Mouse (Mus musculus) midbrain, embryonic 16.5 days (tissue): ENCODE measurements around the gene Plcb1. TPM values are rescaled to one million over a fixed set of nuclear protein-coding genes. Genes with fewer than 3 reads are reported as not detected.
A peak's percentile ranks its signal among the peaks of the same experiment; 100 is the strongest.

Experiments used
- ATAC-seq: fragments of 200-750 bp; cut with Nextera tagmentation; 2 replicates; pipeline ENCODE4 v1.8.0; 2017; ENCODE audit warnings: moderate TSS enrichment
- H3K27ac ChIP-seq: fragments of 300-500 bp; sonication (generic); 2 replicates; pipeline ENCODE4 v1.5.1; 2014; ENCODE audit warnings: mild to moderate bottlenecking, low read length, mixed read lengths
- H3K27me3 ChIP-seq: fragments of 300-500 bp; sonication (generic); 2 replicates; pipeline ENCODE4 v1.6.1; 2014; ENCODE audit warnings: low read depth, low read length, mixed read lengths; ENCODE audit not compliant: control insufficient read depth, insufficient read depth
- H3K36me3 ChIP-seq: fragments of 300-500 bp; sonication (generic); 2 replicates; pipeline ENCODE4 v1.6.1; 2014; ENCODE audit warnings: mild to moderate bottlenecking, low read length, moderate library complexity, mixed read lengths; ENCODE audit not compliant: control insufficient read depth, insufficient read depth
- H3K4me1 ChIP-seq: fragments of 300-500 bp; sonication (generic); 2 replicates; pipeline ENCODE4 v1.6.1; 2014; ENCODE audit warnings: mild to moderate bottlenecking, low read length, mixed read lengths; ENCODE audit not compliant: control insufficient read depth, insufficient read depth
- H3K4me2 ChIP-seq: fragments of 300-500 bp; sonication (generic); 2 replicates; pipeline ENCODE4 v1.6.1; 2014; ENCODE audit warnings: mild to moderate bottlenecking, low read length, mixed read lengths
- H3K4me3 ChIP-seq: fragments of 300-500 bp; sonication (generic); 2 replicates; pipeline ENCODE4 v1.5.1; 2014; ENCODE audit warnings: low read depth, mild to moderate bottlenecking, low read length, moderate library complexity, mixed read lengths
- H3K9ac ChIP-seq: fragments of 300-500 bp; sonication (generic); 2 replicates; pipeline ENCODE4 v1.6.1; 2014; ENCODE audit warnings: low read depth, low read length, mixed read lengths
- H3K9me3 ChIP-seq: fragments of 300-500 bp; sonication (generic); replicated peaks from 2 replicates; pipeline ENCODE4 v1.6.1; 2014; ENCODE audit warnings: mild to moderate bottlenecking, low read length, mixed read lengths; ENCODE audit not compliant: control insufficient read depth, poor library complexity, severe bottlenecking
- WGBS: fragments of 180-500 bp; shearing (Covaris S2); extraction: QIAGEN DNeasy Blood & Tissue Kit; methylation state at CpG from one replicate; pipeline ENCODE4 v1.1.7; 2014; 5-methylcytosine and 5-hydroxymethylcytosine counted together
- polyA plus RNA-seq: library from polyadenylated mRNA; unstranded; fragments of >200 nt; fragmentation: Nextera tagmentation; extraction: Ambion mirVana; gene quantifications from 2 replicates; pipeline ENCODE4 v1.2.1, GENCODE M21; 2015

Plcb1 gene
- polyA plus RNA-seq, 1 experiment from 2014 or later, result 35.9 TPM

GRCm38 (mm10) chr2:135230262-135230661, 444.4 kb downstream of the Plcb1 start:
- no peaks in the 10 kb centered on the region for H3K9me3 ChIP-seq
- H3K27me3 ChIP-seq, result no peaks in the 10 kb centered on the region
- H3K27ac ChIP-seq, result no peak overlapping the region
- WGBS, result 90% methylated on average over 3 of the region's 3 CpGs
- no peak for ATAC-seq
- no peaks in the 10 kb centered on the region for H3K4me1 ChIP-seq
- H3K36me3 ChIP-seq, result no peaks in the 10 kb centered on the region
- no peak overlapping the region for H3K9ac ChIP-seq
- no peak overlapping the region for H3K4me2 ChIP-seq
- no peak overlapping the region for H3K4me3 ChIP-seq

GRCm38 (mm10) chr2:135242662-135243316, 456.9 kb downstream of the Plcb1 start:
- no peak overlapping the region for H3K9ac ChIP-seq
- no peak overlapping the region for H3K27ac ChIP-seq
- H3K36me3 ChIP-seq, result no peaks in the 10 kb centered on the region
- 80% methylated on average over 1 of the region's 1 CpGs for WGBS
- no peak overlapping the region for H3K4me2 ChIP-seq
- no peak overlapping the region for H3K4me3 ChIP-seq
- no peaks in the 10 kb centered on the region for H3K27me3 ChIP-seq
- H3K9me3 ChIP-seq, result no peaks in the 10 kb centered on the region
- H3K4me1 ChIP-seq, result no peaks in the 10 kb centered on the region
- no peak for ATAC-seq

- Histone ChIP-seq H3K27me3 (no peaks in the 10 kb centered on the region), H3K4me2 (no peak overlapping the region), H3K4me3 (no peak overlapping the region), H3K9me3 (no peaks in the 10 kb centered on the region), H3K9ac (no peak overlapping the region), H3K36me3 (no peaks in the 10 kb centered on the region), H3K27ac (no peak overlapping the region), H3K4me1 (no peaks in the 10 kb centered on the region)
- 71% methylated on average over 4 of the region's 4 CpGs for WGBS
- ATAC-seq, result no peak
Measured at GRCm38 (mm10) chr2:135243764-135244163, 457.9 kb downstream of the Plcb1 start.

- ATAC-seq, result no peak
- Histone ChIP-seq H3K27me3 (no peaks in the 10 kb centered on the region), H3K9me3 (no peaks in the 10 kb centered on the region), H3K36me3 (no peaks in the 10 kb centered on the region), H3K27ac (no peak overlapping the region), H3K4me1 (no peaks in the 10 kb centered on the region), H3K4me2 (no peak overlapping the region), H3K4me3 (no peak overlapping the region), H3K9ac (no peak overlapping the region)
- 80% methylated on average over 2 of the region's 2 CpGs for whole genome bisulfite sequencing
Measured at GRCm38 (mm10) chr2:135249925-135250324, 464.1 kb downstream of the Plcb1 start.

GRCm38 (mm10) chr2:135251821-135252315, 466.0 kb downstream of the Plcb1 start:
- ATAC-seq, result no peak
- Histone ChIP-seq H3K9me3 (no peaks in the 10 kb centered on the region), H3K36me3 (no peaks in the 10 kb centered on the region), H3K27ac (no peak overlapping the region), H3K27me3 (no peaks in the 10 kb centered on the region), H3K4me2 (no peak overlapping the region), H3K4me3 (no peak overlapping the region), H3K4me1 (no peaks in the 10 kb centered on the region), H3K9ac (no peak overlapping the region)
- 94% methylated on average over 3 of the region's 3 CpGs for WGBS

GRCm38 (mm10) chr2:135259136-135259535, 473.3 kb downstream of the Plcb1 start:
- no peak overlapping the region for H3K27ac ChIP-seq
- no peak overlapping the region for H3K4me2 ChIP-seq
- no peaks in the 10 kb centered on the region for H3K9me3 ChIP-seq
- no peak overlapping the region for H3K9ac ChIP-seq
- no peak for ATAC-seq
- 47% methylated on average over 3 of the region's 3 CpGs for WGBS
- H3K27me3 ChIP-seq, result no peaks in the 10 kb centered on the region
- no peaks in the 10 kb centered on the region for H3K36me3 ChIP-seq
- H3K4me3 ChIP-seq, result no peak overlapping the region
- no peaks in the 10 kb centered on the region; the same call in 1 of the 2 replicates for H3K4me1 ChIP-seq

- Histone ChIP-seq H3K4me3 (no peak overlapping the region), H3K27me3 (no peaks in the 10 kb centered on the region), H3K4me1 (no peaks in the 10 kb centered on the region; the same call in 1 of the 2 replicates), H3K9ac (no peak overlapping the region), H3K4me2 (no peak overlapping the region), H3K27ac (no peak overlapping the region), H3K9me3 (no peaks in the 10 kb centered on the region), H3K36me3 (no peaks in the 10 kb centered on the region)
- no peak for ATAC-seq
- 83% methylated on average over 2 of the region's 2 CpGs for WGBS
Measured at GRCm38 (mm10) chr2:135263943-135264342, 478.1 kb downstream of the Plcb1 start.

GRCm38 (mm10) chr2:135274949-135275348, 489.1 kb downstream of the Plcb1 start:
- H3K9ac ChIP-seq, result no peak overlapping the region
- H3K4me1 ChIP-seq, result no peaks in the 10 kb centered on the region
- H3K4me2 ChIP-seq, result no peak overlapping the region
- no peaks in the 10 kb centered on the region for H3K36me3 ChIP-seq
- WGBS, result 75% methylated on average over 5 of the region's 5 CpGs
- H3K9me3 ChIP-seq, result no peaks in the 10 kb centered on the region
- ATAC-seq, result no peak
- H3K4me3 ChIP-seq, result no peak overlapping the region
- no peaks in the 10 kb centered on the region for H3K27me3 ChIP-seq
- no peak overlapping the region for H3K27ac ChIP-seq

- no peak overlapping the region for H3K4me3 ChIP-seq
- H3K27ac ChIP-seq, result peak overlapping the region; percentile 13; the same call in 1 of the 2 replicates
- ATAC-seq, result peak; percentile 67
- H3K36me3 ChIP-seq, result no peaks in the 10 kb centered on the region
- no peaks in the 10 kb centered on the region for H3K9me3 ChIP-seq
- 44% methylated on average over 3 of the region's 3 CpGs for WGBS
- no peak overlapping the region for H3K4me2 ChIP-seq
- no peak overlapping the region for H3K9ac ChIP-seq
- no peaks in the 10 kb centered on the region for H3K27me3 ChIP-seq
- H3K4me1 ChIP-seq, result no peaks in the 10 kb centered on the region
Measured at GRCm38 (mm10) chr2:135278506-135278905, 492.6 kb downstream of the Plcb1 start.
